Mouse (Mus musculus): ENCODE data around the gene 5730596B20Rik.

Gene 5730596B20Rik

DNA sequence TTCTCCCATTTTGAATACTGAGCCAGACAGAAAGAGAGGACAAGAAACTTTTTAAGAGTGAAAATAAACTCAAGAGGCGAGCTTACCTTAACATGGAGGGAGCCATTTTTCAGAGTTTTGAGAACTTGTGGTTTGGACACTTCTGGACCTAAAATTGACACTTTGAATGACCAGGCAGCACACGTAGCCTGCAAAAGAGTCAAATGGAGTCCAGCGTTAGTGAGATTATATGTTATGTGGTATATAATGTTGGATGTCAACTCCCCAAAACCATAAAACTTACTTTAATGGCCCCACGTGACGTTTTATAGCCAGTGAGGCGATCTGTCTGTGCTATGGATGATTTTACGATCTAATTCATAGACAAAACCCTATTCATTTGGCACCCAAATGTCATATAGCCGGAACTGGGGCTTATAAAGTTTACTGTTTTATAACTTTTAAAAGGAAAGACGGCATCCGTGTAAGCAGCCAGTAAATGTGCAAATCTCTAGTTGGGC is 23.5 kb downstream of the 5730596B20Rik start:
- DNase-seq: no peak

DNA sequence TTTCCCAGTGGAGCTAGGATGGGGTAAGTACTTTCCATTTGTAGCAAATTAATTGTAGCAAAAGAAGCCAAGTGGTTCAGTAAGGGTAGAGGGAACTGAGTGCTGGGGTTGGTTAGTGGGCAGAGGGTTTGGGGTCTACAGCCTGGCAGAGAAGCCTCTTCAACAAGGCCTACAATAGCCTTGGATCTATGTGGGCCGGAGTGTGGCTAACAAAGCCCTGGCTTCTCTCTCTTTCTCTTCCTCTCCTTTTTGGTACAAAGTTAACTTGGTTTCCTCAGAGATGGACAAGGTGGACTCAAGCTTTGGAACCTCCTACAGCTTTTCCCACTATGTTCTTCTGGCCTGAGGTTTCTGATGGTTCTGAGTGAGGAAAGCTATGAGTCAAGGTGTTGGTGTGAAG is 24.0 kb downstream of the 5730596B20Rik start:
- no peak for DNase-seq

DNA sequence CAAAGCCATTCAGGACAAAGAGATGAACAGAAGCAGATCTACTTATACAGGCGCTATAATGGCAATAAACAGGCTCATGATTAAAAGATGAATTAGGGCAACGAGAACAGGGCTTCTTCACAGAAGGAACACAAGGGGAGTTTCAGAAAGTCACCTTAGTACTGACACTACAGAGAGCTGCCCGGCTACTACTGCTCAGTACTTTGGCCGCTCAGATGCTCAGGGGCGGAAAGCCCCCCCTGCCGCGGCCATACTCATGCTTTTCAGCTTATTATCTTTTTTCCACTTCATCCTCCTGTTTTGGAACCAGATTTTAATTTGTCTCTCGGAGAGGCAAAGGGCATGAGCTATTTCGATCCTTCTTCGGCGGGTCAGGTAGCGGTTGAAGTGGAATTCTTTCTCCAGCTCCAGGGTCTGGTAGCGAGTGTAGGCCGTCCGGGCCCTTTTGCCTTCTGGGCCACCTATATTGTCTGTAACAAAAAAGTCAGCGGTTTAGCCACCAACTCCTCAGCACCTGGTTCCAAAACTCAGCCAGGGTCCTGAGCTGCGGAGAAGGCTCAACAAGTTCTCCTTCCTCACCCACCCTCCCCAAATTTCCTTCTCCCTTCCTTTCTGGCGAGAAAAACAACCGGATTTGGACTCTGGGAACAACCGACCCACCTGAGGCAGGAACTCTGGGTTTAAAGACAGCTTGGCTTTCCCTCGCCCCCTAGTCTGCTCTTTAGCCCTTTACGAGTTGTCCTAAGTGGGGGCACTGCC is 25.2 kb downstream of the 5730596B20Rik start:
- no peak for DNase-seq

DNA sequence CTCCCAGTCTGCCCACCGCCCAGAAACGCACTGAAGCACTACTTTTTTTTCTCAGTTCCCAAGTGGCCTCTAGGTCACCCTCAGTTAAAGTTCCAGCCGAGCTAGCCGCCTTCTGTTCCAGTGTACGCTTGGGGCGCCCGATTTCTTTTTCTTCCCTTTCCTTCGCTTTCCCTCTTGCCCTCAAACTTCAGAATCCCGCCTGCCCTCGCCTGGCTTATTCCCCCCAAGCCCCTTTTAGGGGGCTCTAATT is 25.7 kb downstream of the 5730596B20Rik start:
- DNase-seq: no peak

DNA sequence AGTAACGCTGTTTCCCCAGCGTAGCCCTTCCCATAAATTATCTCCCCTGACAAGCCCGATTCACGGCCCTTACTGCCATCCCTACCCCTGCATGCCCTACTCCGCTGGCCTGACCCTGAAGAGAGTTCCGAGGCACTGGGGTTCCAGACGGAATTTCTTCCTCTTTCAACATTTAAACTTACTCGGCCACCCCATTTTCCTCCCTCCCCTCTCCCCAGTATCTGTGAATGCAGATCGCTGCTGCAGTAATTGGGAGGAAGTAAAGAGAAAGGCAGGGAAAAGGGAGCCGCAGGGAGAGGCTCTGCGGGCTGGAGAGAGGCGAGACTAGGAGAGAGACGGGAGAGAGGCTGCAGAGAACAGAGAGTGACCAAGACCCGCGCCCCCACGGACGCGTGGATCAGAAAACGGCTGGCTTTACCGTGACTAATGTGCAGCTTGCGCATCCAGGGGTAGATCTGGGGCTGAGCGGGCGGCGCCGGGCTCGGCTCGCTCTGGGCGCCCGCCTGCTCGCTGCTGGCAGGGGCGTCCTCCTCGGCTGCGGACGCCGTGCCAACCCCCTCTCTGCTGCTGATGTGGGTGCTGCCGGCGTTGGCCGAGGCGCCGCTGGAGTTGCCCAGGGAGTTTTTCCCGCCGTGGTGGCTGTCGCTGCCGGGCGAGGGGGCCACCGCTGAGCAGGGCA is 26.2 kb downstream of the 5730596B20Rik start:
- no peak for DNase-seq

DNA sequence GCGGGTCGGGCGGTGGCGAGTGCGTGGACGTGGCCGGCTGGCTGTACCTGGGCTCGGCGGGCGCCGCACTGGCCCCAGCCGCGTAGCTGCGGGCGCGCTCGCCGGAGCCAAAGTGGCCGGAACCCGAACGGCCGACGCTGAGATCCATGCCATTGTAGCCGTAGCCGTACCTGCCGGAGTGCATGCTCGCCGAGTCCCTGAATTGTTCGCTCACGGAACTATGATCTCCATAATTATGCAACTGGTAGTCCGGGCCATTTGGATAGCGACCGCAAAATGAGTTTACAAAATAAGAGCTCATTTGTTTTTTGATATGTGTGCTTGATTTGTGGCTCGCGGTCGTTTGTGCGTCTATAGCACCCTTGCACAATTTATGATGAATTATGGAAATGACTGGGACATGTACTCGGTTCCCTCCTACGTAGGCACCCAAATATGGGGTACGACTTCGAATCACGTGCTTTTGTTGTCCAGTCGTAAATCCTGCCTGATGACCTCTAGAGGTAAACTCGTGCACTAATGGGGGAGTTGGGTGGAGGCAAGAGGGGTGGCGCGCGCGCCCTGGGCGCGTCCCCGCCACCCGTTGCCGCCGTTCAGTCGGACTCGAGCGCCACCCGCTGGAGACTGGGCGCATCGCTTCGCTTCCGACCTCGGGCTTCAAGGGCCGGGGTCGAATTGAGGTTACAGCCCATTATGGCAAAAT is 26.9 kb downstream of the 5730596B20Rik start, which contains the start of gene Hoxa5:
Hoxa5 (minus strand) TSS at position 538 of the 703 bp plus-strand sequence.
- DNase-seq: no peak

DNA sequence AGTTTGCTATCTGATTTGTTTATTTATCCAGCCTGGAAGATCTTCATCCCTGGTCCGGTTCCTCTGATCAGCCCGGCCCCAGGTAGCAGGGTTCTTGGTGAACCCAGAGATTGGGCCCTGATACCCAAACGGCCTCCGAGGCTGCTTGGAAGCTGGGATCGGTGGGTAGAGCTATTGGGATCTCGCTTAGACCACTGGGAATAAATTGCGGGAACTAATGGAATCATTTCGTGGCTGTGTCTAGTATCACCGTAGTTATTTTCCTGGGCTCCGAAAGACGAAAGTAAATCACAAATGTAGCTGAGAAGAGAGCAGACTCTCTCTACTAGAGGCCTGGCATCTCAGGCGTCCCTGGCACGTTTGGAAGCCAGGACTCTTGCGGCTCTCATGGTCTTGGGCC is 27.9 kb downstream of the 5730596B20Rik start:
- no peak for DNase-seq

DNA sequence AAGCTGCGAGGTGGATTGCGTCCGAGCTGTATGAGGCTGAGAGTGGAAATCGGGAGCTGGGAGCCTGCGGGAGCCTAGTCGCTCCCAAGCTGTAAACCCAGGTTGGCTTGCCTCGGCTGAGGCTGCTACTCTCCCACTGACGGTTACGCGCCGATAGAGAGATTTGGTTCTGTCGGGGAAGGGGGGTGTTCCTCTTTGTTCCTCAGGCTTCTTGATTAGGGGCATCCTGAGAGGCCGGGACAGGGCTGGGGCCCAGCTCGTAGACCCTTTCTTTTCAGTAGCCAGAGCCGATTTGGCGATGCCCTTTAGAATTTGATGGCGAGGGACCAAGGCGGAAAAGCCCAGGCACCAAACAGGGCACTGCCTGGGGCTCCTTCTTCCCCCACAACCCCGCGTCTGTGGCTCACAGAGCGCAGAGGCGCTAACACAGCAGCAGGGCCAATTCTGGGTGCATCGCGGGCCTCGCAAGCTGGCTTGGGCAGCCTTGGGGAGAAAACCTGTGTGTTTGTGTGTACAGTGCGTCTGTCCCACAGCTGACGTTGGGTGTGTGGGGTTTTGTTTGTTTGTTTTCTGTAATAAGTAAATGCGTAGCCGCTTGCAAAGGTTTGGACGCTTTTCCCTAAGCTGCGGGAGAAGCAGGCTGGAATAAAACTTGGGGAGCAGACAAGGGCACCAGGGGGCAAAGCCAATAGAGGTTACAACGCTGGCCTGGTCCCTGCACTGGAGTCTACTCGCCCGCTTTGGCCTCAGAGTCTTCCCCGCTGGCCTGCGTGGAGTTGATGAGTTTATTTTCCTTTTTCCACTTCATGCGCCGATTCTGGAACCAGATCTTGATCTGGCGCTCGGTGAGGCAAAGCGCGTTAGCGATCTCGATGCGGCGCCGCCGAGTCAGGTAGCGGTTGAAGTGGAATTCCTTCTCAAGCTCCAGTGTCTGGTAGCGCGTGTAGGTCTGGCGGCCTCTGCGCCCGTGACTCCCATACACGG is 28.6 kb downstream of the 5730596B20Rik start:
- no peak for DNase-seq

DNA sequence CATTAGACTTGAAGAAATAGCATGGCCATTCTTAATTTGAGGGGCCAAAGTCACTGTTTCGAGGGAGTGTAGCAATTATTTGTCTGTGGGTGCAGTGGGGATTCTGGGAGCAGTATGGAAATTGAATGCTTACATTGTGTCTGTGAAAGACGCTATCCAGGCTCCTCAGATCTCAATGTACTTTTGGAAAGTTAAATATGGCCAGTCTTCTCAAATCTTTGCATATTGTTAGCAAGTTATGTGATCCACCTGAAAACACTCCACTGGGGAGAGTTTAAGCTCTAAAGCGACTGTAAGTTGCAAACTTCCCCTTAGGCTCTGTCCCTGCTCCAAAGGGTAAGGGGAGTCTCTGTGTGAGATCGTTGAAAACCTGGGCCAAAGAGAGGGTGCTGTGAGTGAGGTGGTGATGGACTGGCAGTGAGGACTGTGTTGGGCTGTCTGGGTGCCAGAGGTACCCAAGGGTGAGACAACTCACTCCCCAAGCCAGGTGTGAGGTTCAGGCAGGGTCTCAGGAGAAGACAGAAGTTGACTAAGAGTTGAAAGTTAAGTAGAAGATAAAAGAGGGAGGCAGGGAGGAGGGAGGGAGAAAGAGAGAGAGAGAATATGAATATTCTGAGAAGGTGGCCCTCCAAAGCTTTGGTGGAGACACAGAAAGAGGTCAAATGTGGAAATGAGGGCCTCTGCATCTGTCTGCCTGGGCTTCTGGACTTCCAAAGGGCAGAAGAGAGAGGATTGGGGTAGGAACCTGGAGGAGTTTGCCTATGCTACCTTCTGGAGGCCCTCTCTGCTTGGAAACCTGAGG is 29.8 kb downstream of the 5730596B20Rik start:
- no peak for DNase-seq

DNA sequence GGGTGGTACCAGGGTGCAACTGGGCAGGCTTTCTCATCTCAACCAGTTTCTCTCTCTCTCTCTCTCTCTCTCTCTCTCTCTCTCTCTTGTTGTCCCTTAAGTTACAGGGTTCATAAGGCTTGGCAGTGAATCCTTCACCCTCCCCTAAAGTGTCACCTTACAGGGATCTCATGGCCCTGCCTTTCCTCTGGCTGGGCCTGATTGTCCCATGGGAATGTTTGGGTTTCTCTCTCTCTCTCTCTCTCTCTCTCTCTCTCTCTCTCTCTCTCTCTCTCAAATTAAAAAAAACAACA is 30.3 kb downstream of the 5730596B20Rik start:
- no peak for DNase-seq

DNA sequence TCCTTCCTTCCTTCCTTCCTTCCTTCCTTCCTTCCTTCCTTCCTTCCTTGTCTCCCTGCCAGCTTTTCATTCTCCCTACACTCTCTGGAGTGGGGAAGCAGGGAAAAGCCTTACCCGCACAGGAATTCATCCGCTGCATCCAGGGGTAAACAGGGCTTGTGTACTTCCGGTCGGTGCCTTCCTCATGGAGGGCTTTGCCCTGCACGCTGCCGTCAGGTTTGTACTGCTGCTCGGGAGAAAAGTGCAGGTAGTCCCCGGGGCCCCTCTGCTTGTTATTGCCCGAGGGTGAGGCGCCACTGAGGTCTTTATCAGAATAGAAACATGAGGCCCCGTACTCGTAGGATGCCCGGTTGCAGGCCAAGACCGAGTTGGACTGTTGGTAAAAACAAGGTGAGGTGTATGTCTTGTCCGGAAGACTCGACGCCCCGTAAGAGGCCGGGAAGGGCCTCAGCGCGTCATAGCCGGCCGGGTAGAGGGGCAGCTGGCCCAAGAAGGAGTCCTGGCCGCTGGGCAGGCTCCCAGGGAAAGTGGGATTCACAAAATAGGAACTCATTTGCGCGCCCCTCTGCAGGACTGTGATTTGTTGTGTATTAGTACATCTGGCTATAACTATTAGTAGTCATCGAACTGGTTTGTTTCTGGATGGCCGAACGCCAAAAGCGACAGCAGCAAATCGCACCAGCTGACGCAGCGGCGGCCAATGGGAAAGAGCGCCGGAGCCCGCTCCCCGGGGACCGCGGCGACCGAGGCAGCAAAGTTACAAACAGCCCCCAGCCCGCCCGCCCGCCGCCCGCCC is 31.0 kb downstream of the 5730596B20Rik start, which contains the start of gene Hoxa6:
Hoxa6 (minus strand) TSS at position 651 of the 796 bp plus-strand sequence.
- no peak for DNase-seq

DNA sequence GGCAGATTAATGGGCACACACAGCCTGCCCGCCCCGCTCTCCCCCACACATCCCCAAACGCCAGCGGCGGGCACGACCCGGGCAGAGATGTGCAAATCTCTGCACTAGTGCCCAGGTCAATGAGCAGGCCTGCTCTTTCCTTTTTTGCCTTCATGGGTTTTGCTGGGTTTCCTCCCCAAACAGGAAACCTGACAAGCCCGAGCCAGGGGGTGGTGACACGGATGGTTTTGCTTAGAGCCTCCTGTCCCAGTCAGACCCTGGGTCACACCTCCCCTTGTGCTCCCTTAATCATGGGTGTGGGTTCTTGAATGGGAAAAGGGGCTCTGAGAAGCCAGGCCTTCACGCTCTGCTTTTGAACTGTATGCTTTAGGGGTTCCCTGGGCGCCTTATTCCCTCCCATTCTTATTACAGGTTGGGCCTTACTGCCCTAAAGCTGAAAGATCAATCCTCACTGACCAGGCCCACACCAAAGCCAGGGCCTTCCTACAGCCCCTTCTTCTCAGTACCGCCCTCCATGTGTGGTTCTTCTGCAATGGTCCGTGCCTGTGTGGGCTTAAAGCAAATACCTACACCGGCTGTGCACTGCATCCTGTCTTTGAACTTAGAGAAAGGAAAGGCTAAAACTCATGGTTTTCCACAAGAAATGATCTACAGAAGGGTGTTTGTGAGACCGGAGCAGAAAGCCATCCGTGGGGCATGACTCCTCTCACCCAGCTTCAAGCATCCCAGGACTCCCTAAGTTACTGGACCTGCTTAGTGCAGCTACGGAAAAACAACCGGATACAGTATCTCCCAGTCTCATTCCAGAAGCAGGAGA is 31.8 kb downstream of the 5730596B20Rik start:
- DNase-seq: no peak

DNA sequence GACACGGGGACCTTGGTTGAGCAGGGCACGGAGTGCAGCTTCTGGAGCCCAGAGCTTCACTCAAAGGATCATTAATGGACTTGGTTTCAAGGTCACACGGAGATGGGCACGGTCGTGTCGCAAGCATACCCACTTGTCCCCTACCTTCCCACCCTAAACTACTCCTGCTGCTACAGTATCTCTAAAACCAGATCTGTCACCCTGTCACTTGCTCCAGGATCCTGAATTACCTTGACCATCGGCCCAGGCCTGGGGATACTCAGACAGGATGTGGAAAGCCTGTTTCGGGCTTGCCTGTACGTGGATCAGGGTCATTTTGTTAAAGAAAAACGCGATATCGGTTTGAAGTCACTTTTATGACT is 32.4 kb downstream of the 5730596B20Rik start:
- DNase-seq: no peak

DNA sequence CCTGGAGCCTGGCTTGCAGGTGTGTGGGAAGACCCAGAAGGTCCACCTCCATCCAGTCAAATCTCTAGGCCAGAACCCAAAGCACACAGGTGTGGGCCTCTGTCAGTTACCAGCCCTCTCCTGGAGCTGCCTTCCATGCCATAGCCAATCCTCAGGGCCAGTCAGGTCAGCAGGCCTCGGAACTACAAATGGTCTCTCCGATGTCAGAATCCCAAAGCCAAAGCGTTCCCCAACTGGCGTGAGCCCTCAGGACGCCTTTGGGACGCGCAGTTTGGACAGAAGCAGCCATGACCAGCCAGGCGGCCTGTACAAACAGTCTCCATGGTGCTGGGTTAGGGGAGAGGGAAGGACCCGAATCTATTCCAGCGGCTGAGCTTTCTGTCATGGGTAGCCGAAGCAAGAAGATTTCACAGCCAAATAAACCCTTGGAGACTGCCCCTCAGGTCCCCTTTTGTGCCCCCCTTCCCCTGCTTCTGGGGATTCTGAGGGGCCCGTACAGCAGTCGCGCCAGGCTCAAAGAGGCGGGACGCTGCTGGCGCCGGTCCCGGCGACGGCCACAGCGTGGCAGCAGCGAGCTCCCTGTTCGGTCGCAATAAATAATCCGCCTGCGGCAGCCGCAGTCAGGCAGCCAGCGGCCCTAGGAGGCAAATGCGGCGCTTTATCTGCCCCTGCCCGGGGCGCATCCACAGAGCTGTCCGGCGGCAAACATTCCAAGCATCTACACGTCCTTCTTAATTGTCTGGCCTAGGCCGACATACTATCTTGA is 34.1 kb downstream of the 5730596B20Rik start:
- DNase-seq: peak; percentile 77

DNA sequence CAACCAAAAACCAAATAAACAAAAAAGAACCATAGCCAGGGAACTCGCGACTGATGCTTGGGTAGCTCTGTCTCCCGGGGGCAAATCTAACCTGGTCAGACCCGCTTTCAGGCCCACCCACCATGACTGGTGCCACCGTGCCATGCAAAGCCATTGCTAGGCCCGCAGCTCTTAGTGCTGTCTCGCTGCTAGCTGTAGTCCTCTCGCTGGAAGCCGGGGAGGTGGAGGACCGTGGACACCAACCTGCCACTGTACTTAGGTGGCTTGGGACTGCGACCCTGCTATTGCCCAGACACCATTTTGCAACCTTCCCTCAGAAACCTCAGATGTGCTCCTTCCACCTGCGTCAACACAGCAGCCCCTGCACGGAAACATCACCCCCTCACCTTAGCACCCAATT is 34.7 kb downstream of the 5730596B20Rik start:
- no peak for DNase-seq

DNA sequence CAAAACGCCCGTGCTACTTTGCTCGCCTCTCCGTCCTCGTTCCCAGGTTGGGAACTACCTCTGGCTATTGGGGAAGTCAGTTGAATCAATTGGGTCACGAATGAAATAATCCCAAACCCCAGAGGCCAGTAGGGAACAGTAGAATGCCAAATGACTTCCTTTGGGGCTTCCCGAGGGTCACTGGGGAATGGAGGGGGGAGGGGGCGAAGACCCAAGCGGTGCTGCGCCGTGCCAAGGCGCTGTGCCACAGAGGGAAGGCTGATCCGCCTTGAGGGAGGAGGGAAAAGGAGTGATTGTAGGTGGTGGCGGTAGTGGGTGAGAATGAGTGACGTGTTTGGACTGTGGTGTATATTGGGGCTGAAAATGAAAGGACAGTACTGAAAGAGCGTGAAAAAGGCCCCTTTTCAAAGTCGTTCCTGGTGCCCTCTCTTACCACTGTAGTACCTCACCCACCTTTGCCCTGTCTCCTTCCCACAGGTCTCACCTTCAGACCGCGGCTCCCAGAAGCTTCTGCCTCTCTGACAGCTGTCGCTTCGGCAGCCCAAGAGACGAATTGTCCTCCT is 35.3 kb downstream of the 5730596B20Rik start:
- DNase-seq: no peak

DNA sequence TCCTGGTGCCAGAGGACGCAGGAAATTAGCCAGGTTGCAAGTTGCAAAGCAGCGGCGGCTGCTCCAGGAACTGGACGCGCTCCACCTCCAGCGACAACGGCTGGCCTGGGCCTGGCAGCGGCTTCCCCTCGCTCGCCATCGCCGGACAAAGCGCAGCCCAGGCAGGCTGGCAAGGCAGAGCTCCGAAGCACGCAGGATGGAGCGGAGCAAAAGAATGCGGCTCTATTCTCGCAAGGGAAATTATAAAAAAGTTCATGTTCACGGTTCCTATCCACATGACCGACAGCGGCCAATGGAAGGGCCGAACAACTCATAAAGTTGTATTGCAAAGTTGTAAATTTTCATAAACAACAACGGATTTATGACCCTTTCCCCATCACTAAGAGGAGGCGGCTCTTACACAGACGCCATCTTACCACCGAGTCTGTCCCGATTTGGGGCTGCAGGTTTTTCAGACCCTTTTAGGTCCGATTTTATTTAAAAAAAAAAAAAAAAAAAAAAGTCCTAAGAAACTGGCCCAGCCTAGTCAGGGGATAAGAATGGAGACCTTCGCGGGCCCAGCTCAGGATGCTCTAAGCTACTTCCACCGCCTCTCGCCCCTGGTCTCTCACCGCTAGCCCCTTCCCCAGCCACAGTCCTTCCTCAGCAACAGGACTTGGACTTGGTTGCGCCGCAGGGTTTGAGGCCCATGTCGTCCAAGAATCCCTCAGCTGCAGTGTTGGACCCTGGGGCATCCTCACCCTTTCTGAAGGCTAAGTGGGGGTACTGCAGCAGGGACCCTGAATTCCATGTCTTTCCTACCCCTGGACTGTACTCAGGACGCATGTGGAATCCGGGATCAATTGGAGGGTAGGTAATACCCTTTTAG is 36.1 kb downstream of the 5730596B20Rik start, which contains the start of the genes Hoxa3 and Gm28308:
Hoxa3 (minus strand) TSS at position 218 of the 868 bp plus-strand sequence.
Gm28308 (minus strand) TSS at position 221 of the 868 bp plus-strand sequence.
- DNase-seq: no peak

DNA sequence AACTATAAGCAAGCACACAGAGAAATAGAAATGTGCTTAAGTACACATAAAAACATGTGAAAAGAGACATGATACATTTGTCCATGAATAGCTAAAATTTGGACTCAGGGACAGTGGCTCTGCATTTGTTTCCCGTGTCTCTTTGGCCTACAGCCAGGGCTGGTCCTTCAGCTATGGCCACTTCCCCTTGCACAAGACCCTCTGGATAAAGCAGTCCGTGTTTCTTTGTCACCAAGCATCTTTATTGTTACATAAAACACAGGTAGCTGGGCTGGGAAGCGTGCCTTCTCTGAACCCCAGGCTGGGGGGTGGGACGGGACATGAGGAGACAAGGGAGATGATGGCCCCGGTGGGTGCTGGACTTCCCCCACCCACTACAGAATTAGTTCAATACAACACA is 37.0 kb downstream of the 5730596B20Rik start:
- no peak for DNase-seq
